Mouse (Mus musculus): ENCODE data around the gene Borcs7. TPM values are rescaled to one million over a fixed set of nuclear protein-coding genes. Genes with fewer than 3 reads are reported as not detected.

Gene Borcs7
- 4.4 and 5.0 TPM in 2 replicates for polyA plus RNA-seq (2015; fragmentation: Nextera tagmentation; extraction: Ambion mirVana)

DNA sequence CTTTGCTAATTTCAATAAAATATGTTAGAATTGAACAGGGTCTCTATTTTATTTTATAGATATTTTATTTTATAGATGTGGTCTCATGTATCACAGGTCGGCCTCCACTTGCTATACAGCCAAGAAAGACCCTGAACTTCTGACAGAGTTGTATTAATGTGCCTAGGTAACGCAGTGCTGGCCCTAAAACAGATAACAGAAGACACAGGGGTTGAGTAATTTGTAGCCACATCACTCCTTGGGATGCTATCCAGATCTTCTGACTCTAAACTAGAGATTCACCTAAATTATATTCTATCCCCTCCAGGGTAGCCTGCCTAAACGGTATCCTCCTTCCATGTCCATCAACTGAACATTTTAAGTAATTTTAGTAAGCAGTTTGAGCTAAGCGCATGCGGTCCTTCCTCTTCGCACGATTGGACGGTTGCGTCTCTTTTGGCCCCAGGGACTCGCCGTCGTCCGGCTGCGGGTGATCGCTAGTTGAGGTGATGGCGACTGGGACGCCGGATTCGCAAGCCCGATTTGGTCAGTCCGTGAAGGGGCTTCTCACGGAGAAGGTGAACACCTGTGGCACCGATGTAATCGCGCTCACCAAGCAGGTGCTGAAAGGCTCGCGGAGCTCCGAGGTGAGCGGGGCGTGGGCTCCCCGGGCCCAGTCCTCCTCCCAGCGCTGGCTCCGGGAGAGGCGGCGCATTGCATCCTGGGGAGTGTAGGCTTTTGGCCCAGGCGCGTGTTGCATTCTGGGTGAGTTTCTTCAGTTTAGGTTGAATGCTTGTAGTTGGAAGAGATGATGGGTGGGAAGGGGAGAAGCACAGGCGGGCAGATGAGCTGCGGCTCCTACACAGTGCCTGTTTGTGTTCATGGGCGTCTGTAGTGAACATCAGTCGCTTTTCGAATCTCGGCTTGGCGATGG lies at the start of gene Borcs7:
Gene Borcs7 (plus strand): TSS at position 447 of the 913 bp plus-strand sequence.
- H3K4me2 ChIP-seq (ENCODE audit: low read depth, low read length) = peak within 1 kb of the TSS; percentile 79
- 2% methylated on average over 44 of the region's 44 CpGs for WGBS (ENCODE audit: insufficient replicate concordance)
- peak; percentile 94 for ATAC-seq (ENCODE audit: low read depth)

DNA sequence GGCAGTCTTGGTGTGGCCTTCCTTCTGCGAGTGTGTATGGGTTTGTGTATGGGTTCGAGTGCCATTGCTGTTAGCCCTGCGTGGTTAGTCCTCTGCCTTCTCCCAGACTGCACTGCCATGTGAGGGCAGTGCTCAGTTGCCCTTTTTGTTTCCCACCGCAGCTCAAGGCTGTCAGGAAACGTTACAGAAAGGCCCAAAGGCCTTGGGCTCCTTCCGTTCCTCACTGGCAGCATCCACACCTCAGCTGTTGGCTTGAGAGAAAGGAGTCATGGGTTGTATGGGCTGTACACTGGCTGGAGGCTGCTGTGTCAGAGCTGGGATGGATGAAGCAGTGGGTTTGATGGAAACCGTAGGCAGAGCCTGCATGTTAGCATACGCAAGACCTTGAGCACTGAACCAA lies 48.9 kb upstream of the Borcs7 start:
- 70% methylated on average over 8 of the region's 8 CpGs for WGBS (ENCODE audit: insufficient replicate concordance)
- Histone ChIP-seq H3K4me1 (ENCODE audit: control insufficient read depth, low read depth, low read length) (peaks cover 59% of the 10 kb centered on the region), H3K27ac (ENCODE audit: low read length) (no peak overlapping the region; the same call in 1 of the 2 replicates), H3K9ac (ENCODE audit: low read depth, low read length) (no peak overlapping the region), H3K27me3 (ENCODE audit: control insufficient read depth, insufficient read depth, low read depth, low read length) (no peaks in the 10 kb centered on the region), H3K9me3 (replicated peaks; ENCODE audit: control insufficient read depth, low read length) (no peaks in the 10 kb centered on the region), H3K36me3 (ENCODE audit: control insufficient read depth, insufficient read depth) (peaks cover 3% of the 10 kb centered on the region; the same call in 1 of the 2 replicates), H3K4me2 (ENCODE audit: low read depth, low read length) (no peak overlapping the region), H3K4me3 (ENCODE audit: low read depth, low read length) (no peak overlapping the region)
- no peak for ATAC-seq (ENCODE audit: low read depth)

More for the DNA sequence above, at the start of gene Borcs7:
- H3K4me1 ChIP-seq (ENCODE audit: control insufficient read depth, low read depth, low read length) = peaks cover 11% of the 10 kb centered on the region
- H3K27ac ChIP-seq (ENCODE audit: low read length) = peak within 1 kb of the TSS; percentile 67
- H3K9me3 ChIP-seq (replicated peaks; ENCODE audit: control insufficient read depth, low read length) = no peaks in the 10 kb centered on the region
- H3K36me3 ChIP-seq (ENCODE audit: control insufficient read depth, insufficient read depth) = no peaks in the 10 kb centered on the region
- peak within 1 kb of the TSS; percentile 77 for H3K9ac ChIP-seq (ENCODE audit: low read depth, low read length)
- H3K27me3 ChIP-seq (ENCODE audit: control insufficient read depth, insufficient read depth, low read depth, low read length) = no peaks in the 10 kb centered on the region
- H3K4me3 ChIP-seq (ENCODE audit: low read depth, low read length) = peak within 1 kb of the TSS; percentile 89

DNA sequence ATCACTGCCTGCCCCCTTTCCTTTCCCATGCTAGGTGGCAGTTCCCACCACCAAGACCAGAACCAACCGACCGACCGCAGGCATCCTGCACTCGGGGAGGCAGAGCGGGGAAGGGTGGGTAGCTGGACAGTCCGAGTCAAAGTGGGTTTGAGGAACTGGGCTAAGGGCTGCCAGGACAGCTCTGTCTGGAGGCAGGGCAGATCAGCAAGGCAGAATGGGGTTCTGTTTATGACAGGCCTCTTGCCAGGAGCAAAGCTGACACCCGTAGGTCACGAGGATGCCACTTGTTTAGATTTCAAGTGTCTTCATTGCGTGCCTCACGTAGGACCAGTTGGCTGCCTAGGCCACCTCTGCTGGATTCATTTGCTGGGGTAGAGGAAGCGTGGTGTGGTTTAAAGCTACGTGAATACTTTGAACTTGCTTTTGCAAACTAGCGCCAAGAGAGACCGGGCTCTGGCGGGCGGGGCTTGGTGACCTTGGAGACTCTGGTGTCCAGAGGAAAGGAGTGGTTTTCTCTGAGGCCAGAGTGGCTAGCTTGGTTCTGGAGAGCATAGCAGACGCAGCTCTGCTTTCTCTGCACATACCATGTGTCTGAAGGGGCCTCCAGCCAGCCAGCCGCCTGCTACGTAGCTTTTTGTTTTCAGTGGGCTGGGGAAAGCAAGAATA lies 48.2 kb upstream of the Borcs7 start:
- 53% methylated on average over 19 of the region's 19 CpGs for WGBS (ENCODE audit: insufficient replicate concordance)
- ATAC-seq (ENCODE audit: low read depth) = peak; percentile 15; the same call in 1 of the 2 replicates
- Histone ChIP-seq H3K9ac (ENCODE audit: low read depth, low read length) (no peak overlapping the region), H3K9me3 (replicated peaks; ENCODE audit: control insufficient read depth, low read length) (no peaks in the 10 kb centered on the region), H3K27me3 (ENCODE audit: control insufficient read depth, insufficient read depth, low read depth, low read length) (no peaks in the 10 kb centered on the region), H3K36me3 (ENCODE audit: control insufficient read depth, insufficient read depth) (peaks cover 5% of the 10 kb centered on the region), H3K4me1 (ENCODE audit: control insufficient read depth, low read depth, low read length) (peaks cover 53% of the 10 kb centered on the region), H3K4me3 (ENCODE audit: low read depth, low read length) (no peak overlapping the region), H3K27ac (ENCODE audit: low read length) (no peak overlapping the region; the same call in 1 of the 2 replicates), H3K4me2 (ENCODE audit: low read depth, low read length) (no peak overlapping the region)

DNA sequence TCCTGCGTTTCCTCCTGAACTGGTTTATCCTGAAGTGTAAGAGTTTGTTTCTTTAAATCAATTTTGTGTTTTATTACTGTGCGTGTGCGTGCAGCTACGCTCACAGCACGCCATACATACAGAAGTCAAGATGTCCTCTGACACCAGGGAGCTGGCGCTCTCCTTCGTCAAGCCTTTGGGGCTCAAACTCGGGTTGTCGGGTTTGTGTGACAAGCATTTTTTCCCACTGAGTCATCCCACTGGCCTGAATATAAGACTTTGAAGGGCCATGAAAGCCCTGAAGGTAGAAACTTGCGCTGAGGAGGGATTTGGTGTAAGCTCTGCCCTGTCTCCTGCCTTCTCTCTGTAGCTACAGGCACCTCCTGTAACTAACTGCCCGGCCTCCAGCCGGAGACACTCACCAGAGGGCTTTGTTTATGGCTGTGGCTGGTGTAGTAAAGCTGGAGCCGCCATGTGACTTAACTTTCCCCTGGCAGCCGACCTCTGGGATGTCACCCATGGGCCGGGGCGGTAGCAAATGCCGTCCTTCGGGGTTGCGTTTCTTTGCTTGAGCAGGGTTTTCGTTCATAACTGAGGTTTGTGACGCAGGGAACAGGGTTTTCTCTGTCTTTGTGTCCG lies 47.5 kb upstream of the Borcs7 start:
- peaks cover 50% of the 10 kb centered on the region for H3K4me1 ChIP-seq (ENCODE audit: control insufficient read depth, low read depth, low read length)
- no peak for ATAC-seq (ENCODE audit: low read depth)
- no peak overlapping the region for H3K4me2 ChIP-seq (ENCODE audit: low read depth, low read length)
- H3K9me3 ChIP-seq (replicated peaks; ENCODE audit: control insufficient read depth, low read length) = no peaks in the 10 kb centered on the region
- no peak overlapping the region for H3K27ac ChIP-seq (ENCODE audit: low read length)
- peaks cover 6% of the 10 kb centered on the region for H3K36me3 ChIP-seq (ENCODE audit: control insufficient read depth, insufficient read depth)
- no peaks in the 10 kb centered on the region for H3K27me3 ChIP-seq (ENCODE audit: control insufficient read depth, insufficient read depth, low read depth, low read length)
- no peak overlapping the region for H3K4me3 ChIP-seq (ENCODE audit: low read depth, low read length)
- no peak overlapping the region for H3K9ac ChIP-seq (ENCODE audit: low read depth, low read length)
- WGBS (ENCODE audit: insufficient replicate concordance) = 79% methylated on average over 22 of the region's 22 CpGs

DNA sequence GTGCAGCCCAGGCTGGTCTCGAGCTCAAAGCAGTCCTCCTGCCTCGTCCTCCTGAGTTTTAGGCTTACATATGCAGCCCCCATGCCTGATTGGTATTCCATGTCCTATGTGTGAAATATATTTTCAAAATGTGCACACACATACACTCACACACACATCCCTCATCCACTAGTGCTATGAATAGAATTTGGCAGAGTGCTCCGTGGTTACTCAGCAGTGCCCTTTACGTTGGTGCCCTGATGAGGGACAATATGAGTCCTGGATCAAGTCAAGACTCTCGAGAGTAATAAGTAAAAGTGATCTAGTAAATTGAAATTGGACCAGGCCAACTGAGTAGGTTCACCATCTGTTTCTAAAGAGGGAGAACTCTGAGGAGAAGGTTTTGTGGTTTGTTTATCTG lies 46.5 kb upstream of the Borcs7 start:
- Histone ChIP-seq H3K4me1 (ENCODE audit: control insufficient read depth, low read depth, low read length) (peaks cover 42% of the 10 kb centered on the region), H3K4me2 (ENCODE audit: low read depth, low read length) (no peak overlapping the region), H3K27ac (ENCODE audit: low read length) (no peak overlapping the region), H3K9ac (ENCODE audit: low read depth, low read length) (no peak overlapping the region), H3K36me3 (ENCODE audit: control insufficient read depth, insufficient read depth) (peaks cover 3% of the 10 kb centered on the region; the same call in 1 of the 2 replicates), H3K9me3 (replicated peaks; ENCODE audit: control insufficient read depth, low read length) (no peaks in the 10 kb centered on the region), H3K27me3 (ENCODE audit: control insufficient read depth, insufficient read depth, low read depth, low read length) (no peaks in the 10 kb centered on the region), H3K4me3 (ENCODE audit: low read depth, low read length) (no peak overlapping the region)
- ATAC-seq (ENCODE audit: low read depth) = no peak
- 65% methylated on average over 5 of the region's 5 CpGs for WGBS (ENCODE audit: insufficient replicate concordance)

DNA sequence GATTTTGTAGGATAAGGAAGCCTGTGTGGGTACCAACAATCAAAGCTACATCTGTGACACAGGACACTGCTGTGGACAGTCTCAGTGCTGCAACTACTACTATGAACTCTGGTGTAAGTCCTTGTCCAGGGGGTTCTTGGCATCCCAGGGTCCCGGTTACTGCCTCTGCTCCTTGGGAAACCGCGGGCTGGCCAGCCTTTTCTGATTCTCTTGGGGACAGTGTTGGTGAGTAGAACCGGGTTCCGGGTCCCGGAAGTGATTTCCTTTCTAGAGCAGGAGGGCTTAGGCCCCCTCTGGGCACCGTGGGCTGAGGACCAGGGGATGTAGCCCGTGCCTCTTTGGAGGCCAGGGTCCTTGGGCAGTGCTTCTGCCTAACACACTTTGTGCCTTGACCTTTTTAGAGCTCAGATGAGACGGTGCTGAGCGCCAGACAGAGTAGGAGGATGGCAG lies 45.3 kb upstream of the Borcs7 start:
- no peaks in the 10 kb centered on the region for H3K27me3 ChIP-seq (ENCODE audit: control insufficient read depth, insufficient read depth, low read depth, low read length)
- no peak overlapping the region for H3K4me3 ChIP-seq (ENCODE audit: low read depth, low read length)
- H3K27ac ChIP-seq (ENCODE audit: low read length) = peak overlapping the region; percentile 70
- no peak overlapping the region for H3K9ac ChIP-seq (ENCODE audit: low read depth, low read length)
- WGBS (ENCODE audit: insufficient replicate concordance) = 78% methylated on average over 10 of the region's 10 CpGs
- H3K9me3 ChIP-seq (replicated peaks; ENCODE audit: control insufficient read depth, low read length) = no peaks in the 10 kb centered on the region
- H3K36me3 ChIP-seq (ENCODE audit: control insufficient read depth, insufficient read depth) = peaks cover 3% of the 10 kb centered on the region
- no peak for ATAC-seq (ENCODE audit: low read depth)
- no peak overlapping the region for H3K4me2 ChIP-seq (ENCODE audit: low read depth, low read length)
- peaks cover 34% of the 10 kb centered on the region for H3K4me1 ChIP-seq (ENCODE audit: control insufficient read depth, low read depth, low read length)

DNA sequence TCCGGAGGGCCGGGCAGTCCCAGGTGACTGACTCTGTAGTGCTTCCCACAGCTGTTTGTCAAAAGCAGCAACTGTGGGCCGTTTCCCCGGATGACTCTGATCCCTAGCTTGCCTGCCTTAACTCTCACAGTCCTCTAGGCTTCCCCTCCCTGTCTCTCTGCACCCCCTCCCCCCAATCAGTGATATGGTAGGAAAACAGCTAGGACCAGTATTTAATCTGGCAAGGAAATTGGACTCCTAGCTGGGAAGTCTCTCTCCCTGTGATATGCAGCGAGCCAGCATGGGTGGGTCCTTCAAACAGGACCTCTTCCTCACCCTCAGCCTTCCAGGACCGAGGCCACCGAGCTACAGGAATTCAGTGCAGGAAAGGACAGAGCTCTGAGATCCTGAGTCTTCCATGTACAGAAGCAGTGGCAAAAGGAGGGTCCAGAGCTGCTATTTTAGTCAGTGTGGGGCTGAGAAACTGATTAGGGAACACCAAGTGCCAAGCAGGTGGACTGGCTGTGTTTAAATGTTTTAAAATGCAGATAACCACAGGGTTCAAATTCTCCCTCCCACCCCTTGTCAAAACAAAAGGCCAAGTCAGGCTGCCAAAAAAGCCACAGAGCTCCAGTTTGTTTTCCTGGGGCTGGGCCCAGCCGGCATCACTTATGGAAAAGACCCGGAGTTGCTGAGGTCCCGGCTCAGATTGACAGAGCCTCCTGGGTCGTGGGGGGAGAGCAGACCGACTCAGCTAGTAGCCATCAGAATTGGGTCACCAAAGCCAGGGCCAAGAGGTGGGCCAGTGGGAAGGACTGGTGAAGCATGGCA lies 44.7 kb upstream of the Borcs7 start:
- Histone ChIP-seq H3K4me2 (ENCODE audit: low read depth, low read length) (no peak overlapping the region), H3K36me3 (ENCODE audit: control insufficient read depth, insufficient read depth) (peaks cover 3% of the 10 kb centered on the region), H3K9me3 (replicated peaks; ENCODE audit: control insufficient read depth, low read length) (no peaks in the 10 kb centered on the region), H3K27me3 (ENCODE audit: control insufficient read depth, insufficient read depth, low read depth, low read length) (no peaks in the 10 kb centered on the region), H3K4me1 (ENCODE audit: control insufficient read depth, low read depth, low read length) (peaks cover 32% of the 10 kb centered on the region), H3K27ac (ENCODE audit: low read length) (peak overlapping the region; percentile 70), H3K4me3 (ENCODE audit: low read depth, low read length) (no peak overlapping the region), H3K9ac (ENCODE audit: low read depth, low read length) (no peak overlapping the region)
- WGBS (ENCODE audit: insufficient replicate concordance) = 69% methylated on average over 12 of the region's 12 CpGs
- ATAC-seq (ENCODE audit: low read depth) = peak; percentile 55

DNA sequence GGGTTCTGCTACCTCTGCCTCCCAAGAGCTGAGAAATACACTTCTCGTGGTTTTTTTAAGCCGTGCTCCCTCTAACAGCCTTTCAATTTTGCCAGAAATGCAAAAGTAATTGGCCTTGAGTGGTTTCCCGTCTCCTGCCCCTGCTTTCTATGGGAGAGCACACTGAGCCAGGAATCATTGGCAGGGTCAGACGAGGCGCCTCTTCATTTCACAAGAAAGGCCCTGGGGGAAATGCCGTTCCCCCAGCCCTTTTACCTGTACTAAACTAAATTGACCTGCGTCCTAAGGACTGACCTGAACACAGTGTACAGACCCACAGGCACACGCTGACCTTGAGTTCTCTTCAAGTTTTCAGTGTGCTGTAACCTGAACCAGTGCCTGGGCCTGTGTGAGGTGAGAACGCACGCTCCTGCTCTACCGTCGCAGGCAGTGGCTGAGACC lies 43.6 kb upstream of the Borcs7 start:
- Histone ChIP-seq H3K4me3 (ENCODE audit: low read depth, low read length) (no peak overlapping the region), H3K27ac (ENCODE audit: low read length) (no peak overlapping the region), H3K36me3 (ENCODE audit: control insufficient read depth, insufficient read depth) (peaks cover 3% of the 10 kb centered on the region), H3K9ac (ENCODE audit: low read depth, low read length) (no peak overlapping the region), H3K27me3 (ENCODE audit: control insufficient read depth, insufficient read depth, low read depth, low read length) (no peaks in the 10 kb centered on the region), H3K4me1 (ENCODE audit: control insufficient read depth, low read depth, low read length) (peaks cover 27% of the 10 kb centered on the region), H3K9me3 (replicated peaks; ENCODE audit: control insufficient read depth, low read length) (no peaks in the 10 kb centered on the region), H3K4me2 (ENCODE audit: low read depth, low read length) (no peak overlapping the region)
- peak; percentile 40 for ATAC-seq (ENCODE audit: low read depth)
- WGBS (ENCODE audit: insufficient replicate concordance) = 74% methylated on average over 12 of the region's 12 CpGs

Data from liver, embryonic 16.5 days (tissue).